Mouse (Mus musculus) forebrain, embryonic 16.5 days (tissue): Measurements from ENCODE around the gene Spsb4. TPM values are rescaled to one million over a fixed set of nuclear protein-coding genes. Genes with fewer than 3 reads are reported as not detected.

Source experiments
- ATAC-seq: fragments of 200-750 bp; cut with Nextera tagmentation; 2 replicates; pipeline ENCODE4 v1.8.0; 2017; ENCODE audit warnings: mild to moderate bottlenecking, moderate library complexity
- H3K27ac ChIP-seq: fragments of 300-500 bp; sonication (generic); 2 replicates; pipeline ENCODE4 v1.5.1; 2014; ENCODE audit warnings: low read length, control low read depth
- H3K27me3 ChIP-seq: fragments of 300-500 bp; sonication (generic); replicated peaks from 2 replicates; pipeline ENCODE4 v1.6.1; 2014; ENCODE audit warnings: low read length; ENCODE audit not compliant: control insufficient read depth, insufficient read depth
- H3K36me3 ChIP-seq: fragments of 300-500 bp; sonication (generic); 2 replicates; pipeline ENCODE4 v1.6.1; 2014; ENCODE audit not compliant: control insufficient read depth, insufficient read depth
- H3K4me1 ChIP-seq: fragments of 300-500 bp; sonication (generic); replicated peaks from 2 replicates; pipeline ENCODE4 v1.6.1; 2014; ENCODE audit warnings: low read length; ENCODE audit not compliant: control insufficient read depth, insufficient read depth
- H3K4me2 ChIP-seq: fragments of 300-500 bp; sonication (generic); 2 replicates; pipeline ENCODE4 v1.6.1; 2014; ENCODE audit warnings: mild to moderate bottlenecking, low read length, control low read depth
- H3K4me3 ChIP-seq: fragments of 300-500 bp; sonication (generic); replicated peaks from 2 replicates; pipeline ENCODE4 v1.5.1; 2014; ENCODE audit warnings: mild to moderate bottlenecking, low read length, control low read depth
- H3K9ac ChIP-seq: fragments of 300-500 bp; sonication (generic); replicated peaks from 2 replicates; pipeline ENCODE4 v1.6.1; 2014; ENCODE audit warnings: low read depth, low read length, control low read depth
- H3K9me3 ChIP-seq: fragments of 300-500 bp; sonication (generic); 2 replicates; pipeline ENCODE4 v1.6.1; 2016; ENCODE audit warnings: low read length; ENCODE audit not compliant: control insufficient read depth
- WGBS: fragments of 180-500 bp; shearing (Covaris S2); extraction: QIAGEN DNeasy Blood & Tissue Kit; methylation state at CpG from one replicate; pipeline ENCODE4 v1.1.7; 2014; 5-methylcytosine and 5-hydroxymethylcytosine counted together
- polyA plus RNA-seq: library from polyadenylated mRNA; unstranded; fragments of >200 nt; fragmentation: Nextera tagmentation; extraction: Ambion mirVana; gene quantifications from 2 replicates; pipeline ENCODE4 v1.2.1, GENCODE M21; 2015

Gene Spsb4
- polyA plus RNA-seq, 1 experiment from 2014 or later, result 20.9 TPM

DNA sequence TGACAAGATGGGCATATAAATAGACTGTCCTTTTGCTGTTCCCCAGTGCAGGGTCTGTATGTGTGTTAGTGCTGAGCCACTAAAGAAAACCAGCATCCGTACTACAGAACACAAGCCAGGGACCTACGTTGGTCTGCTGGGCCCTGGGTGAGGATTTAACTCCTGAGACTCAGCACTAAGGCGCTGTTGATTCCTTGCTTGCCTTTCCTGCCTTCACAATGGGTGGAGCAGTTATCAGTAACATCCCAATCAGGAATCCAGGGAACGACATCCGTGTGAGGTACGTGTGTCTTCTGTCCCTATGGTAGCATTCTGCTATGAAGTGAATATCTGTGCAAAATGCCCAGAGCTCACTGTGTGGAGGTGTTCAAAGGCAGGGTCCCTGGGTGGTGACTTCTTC lies 8.2 kb downstream of the Spsb4 start:
- WGBS, result 93% methylated on average over 6 of the region's 6 CpGs
- Histone ChIP-seq H3K4me1 (peaks cover 32% of the 10 kb centered on the region), H3K36me3 (0 out of 2 replicates have a peak, but pooled peaks cover 4% of the 10 kb centered on the region), H3K27ac (no peak overlapping the region), H3K9ac (no peak overlapping the region), H3K9me3 (peaks cover 7% of the 10 kb centered on the region), H3K4me2 (no peak overlapping the region), H3K4me3 (no peak overlapping the region), H3K27me3 (no peaks in the 10 kb centered on the region)
- no peak for ATAC-seq

DNA sequence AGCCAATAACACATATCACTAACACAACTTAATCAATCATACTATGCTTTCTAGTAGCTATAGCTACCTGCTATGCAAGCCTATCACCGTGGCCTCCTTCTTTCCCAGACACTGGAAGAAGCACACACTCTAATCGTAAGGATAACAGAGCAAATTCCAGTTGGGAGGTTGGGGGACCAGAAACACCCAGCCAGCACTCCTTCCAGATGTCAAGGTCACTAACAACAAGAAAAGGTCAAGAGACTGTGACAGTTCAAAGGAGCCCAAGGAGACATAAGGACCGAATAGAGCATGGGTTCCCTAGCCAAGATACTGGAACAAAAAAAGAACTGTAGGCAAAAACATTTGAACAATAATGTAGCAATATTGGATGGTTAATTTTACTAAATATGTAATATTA lies 13.9 kb downstream of the Spsb4 start:
- 0 out of 2 replicates have a peak, but pooled peaks cover 4% of the 10 kb centered on the region for H3K36me3 ChIP-seq
- peaks cover 7% of the 10 kb centered on the region for H3K9me3 ChIP-seq
- no peak overlapping the region for H3K9ac ChIP-seq
- 83% methylated on average over 3 of the region's 3 CpGs for WGBS
- H3K27me3 ChIP-seq, result no peaks in the 10 kb centered on the region
- H3K4me2 ChIP-seq, result no peak overlapping the region
- no peak overlapping the region for H3K27ac ChIP-seq
- no peak for ATAC-seq
- no peaks in the 10 kb centered on the region for H3K4me1 ChIP-seq
- H3K4me3 ChIP-seq, result no peak overlapping the region

DNA sequence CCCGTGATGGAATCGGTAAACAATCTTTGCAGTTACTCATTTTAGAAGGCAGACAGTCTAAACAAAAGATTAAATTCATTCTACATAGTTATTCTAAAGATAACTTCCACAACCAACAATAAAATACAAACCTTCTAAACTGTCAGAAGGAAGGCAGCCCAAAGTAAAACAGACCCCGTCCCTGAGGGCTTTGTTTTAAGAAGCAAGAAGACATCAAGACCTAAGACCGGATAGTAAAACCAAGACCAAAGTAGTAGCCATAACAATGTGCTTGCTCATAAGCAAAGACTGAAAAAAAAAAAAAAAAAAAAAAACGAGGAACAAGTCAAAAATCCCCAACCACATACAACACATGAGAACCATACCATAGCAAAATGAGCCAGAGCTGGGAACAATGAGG lies 15.5 kb downstream of the Spsb4 start:
- no peaks in the 10 kb centered on the region for H3K4me1 ChIP-seq
- no peaks in the 10 kb centered on the region for H3K27me3 ChIP-seq
- 69% methylated on average over 5 of the region's 5 CpGs for WGBS
- H3K36me3 ChIP-seq, result no peaks in the 10 kb centered on the region
- peaks cover 2% of the 10 kb centered on the region; the same call in 1 of the 2 replicates for H3K9me3 ChIP-seq
- ATAC-seq, result no peak
- H3K27ac ChIP-seq, result no peak overlapping the region
- H3K4me2 ChIP-seq, result no peak overlapping the region
- H3K9ac ChIP-seq, result no peak overlapping the region
- H3K4me3 ChIP-seq, result no peak overlapping the region

DNA sequence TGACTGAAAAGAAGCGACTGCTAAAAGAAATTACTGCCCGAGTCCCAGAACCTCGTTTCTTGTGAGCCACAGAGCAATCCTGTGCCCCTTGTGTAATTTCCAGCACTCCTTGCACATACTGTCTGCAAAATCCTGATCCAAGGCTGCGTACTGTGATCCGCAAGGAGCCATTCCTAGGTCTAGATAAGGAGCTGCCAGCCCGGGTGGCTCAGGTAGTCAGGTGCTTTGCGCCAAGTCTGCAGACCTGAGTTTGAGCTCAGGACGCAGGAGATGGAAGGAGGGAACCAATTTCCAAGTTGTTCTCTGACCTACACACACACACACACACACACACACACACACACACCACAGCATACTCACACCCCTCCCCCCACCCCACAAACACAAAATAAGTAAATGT lies 16.0 kb downstream of the Spsb4 start:
- Histone ChIP-seq H3K4me3 (no peak overlapping the region), H3K4me2 (no peak overlapping the region), H3K27me3 (no peaks in the 10 kb centered on the region), H3K36me3 (no peaks in the 10 kb centered on the region), H3K4me1 (no peaks in the 10 kb centered on the region), H3K27ac (no peak overlapping the region), H3K9ac (no peak overlapping the region), H3K9me3 (no peaks in the 10 kb centered on the region)
- 88% methylated on average over 8 of the region's 8 CpGs for WGBS
- ATAC-seq, result no peak

DNA sequence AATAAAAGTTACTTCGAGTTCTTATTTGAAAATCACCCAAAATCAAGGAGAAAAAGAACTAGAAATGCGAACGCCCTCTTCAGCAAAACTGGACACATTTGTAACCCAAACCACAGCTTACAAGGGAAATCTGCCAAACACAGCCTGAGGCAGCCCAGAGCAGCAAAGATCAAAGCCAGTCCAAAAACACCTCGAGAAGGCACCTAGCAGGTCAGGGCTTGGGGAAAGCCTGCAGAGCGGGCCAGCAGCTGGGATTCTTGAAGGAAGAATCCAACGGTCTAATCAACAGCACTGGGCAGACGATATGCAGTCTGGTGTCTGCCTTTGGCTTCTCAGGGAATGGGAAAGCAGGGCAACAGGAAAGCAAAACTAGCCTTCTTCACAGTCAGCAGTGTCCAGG lies 16.6 kb downstream of the Spsb4 start:
- WGBS, result 72% methylated on average over 7 of the region's 7 CpGs
- Histone ChIP-seq H3K9ac (no peak overlapping the region), H3K27ac (no peak overlapping the region), H3K9me3 (no peaks in the 10 kb centered on the region), H3K4me3 (no peak overlapping the region), H3K36me3 (no peaks in the 10 kb centered on the region), H3K4me2 (no peak overlapping the region), H3K27me3 (no peaks in the 10 kb centered on the region), H3K4me1 (no peaks in the 10 kb centered on the region)
- no peak for ATAC-seq

DNA sequence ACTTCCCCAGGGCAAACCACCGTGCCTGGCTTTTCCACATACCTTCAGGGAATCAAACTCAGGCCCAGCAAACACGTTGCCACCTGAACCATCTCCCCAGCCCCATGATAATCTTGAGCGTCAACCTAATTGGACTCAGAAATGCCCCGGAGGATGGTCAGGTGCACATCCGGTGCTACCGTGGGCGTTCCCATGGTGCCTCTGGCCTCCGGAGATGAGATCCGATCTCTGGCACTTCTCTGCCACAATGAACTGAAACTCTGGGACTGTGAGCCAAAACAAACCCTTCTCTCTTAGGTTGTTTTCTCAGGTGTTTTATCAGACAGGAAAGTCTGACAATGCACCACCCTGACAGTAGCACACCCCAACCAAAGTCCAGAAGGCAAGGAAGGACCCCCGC lies 17.2 kb downstream of the Spsb4 start:
- H3K9ac ChIP-seq, result no peak overlapping the region
- no peaks in the 10 kb centered on the region for H3K27me3 ChIP-seq
- no peaks in the 10 kb centered on the region for H3K36me3 ChIP-seq
- H3K27ac ChIP-seq, result no peak overlapping the region
- no peak overlapping the region for H3K4me3 ChIP-seq
- H3K4me2 ChIP-seq, result no peak overlapping the region
- no peaks in the 10 kb centered on the region for H3K4me1 ChIP-seq
- no peaks in the 10 kb centered on the region for H3K9me3 ChIP-seq
- no peak for ATAC-seq
- WGBS, result 92% methylated on average over 10 of the region's 10 CpGs

DNA sequence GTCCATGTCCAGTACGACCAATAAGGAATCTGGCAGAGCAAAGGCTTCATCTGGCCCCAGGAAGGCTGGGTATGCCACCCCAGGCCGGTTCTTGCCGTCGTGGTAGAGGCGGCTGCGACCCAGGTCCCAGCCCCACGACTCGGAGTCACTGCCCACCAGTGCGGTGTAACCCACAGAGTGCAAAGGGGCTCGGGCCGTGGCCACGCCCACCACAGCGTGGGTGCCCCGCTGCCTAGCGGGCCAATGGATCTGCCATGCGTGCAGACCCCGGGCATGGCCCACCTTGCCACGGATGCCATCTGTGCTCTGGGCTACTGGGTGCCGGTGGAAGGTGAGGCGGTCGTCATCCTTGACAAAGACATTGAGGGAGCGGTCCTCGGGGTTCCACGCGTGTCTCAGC lies 22.9 kb downstream of the Spsb4 start:
- 98% methylated on average over 25 of the region's 25 CpGs for WGBS
- no peak for ATAC-seq
- H3K36me3 ChIP-seq, result peaks cover 2% of the 10 kb centered on the region; the same call in 1 of the 2 replicates
- H3K4me3 ChIP-seq, result no peak overlapping the region
- H3K9me3 ChIP-seq, result no peaks in the 10 kb centered on the region
- H3K27ac ChIP-seq, result no peak overlapping the region
- H3K27me3 ChIP-seq, result no peaks in the 10 kb centered on the region
- H3K4me1 ChIP-seq, result peaks cover 13% of the 10 kb centered on the region
- no peak overlapping the region for H3K4me2 ChIP-seq
- H3K9ac ChIP-seq, result no peak overlapping the region

DNA sequence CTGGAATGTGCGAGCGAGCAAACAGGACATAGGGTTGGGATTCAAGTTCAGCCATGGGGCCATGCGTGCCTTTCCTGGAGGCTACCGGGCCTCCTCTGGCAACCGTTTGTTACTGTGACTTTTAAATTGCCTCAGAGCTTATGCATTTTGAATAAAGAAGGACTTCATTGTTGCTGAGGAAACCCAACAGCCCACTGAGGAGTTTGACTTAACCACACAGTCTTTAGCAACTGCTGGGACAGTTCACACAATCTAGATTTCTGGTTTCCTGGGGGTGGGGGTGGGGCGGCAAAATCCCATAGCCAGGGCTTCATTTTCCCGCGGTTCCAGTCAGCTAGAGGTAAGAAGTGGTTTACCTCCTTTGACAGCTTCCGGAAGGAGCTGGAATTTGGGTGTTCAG lies 23.9 kb downstream of the Spsb4 start:
- Histone ChIP-seq H3K27ac (no peak overlapping the region), H3K9me3 (no peaks in the 10 kb centered on the region), H3K4me2 (no peak overlapping the region), H3K27me3 (no peaks in the 10 kb centered on the region), H3K36me3 (peaks cover 2% of the 10 kb centered on the region; the same call in 1 of the 2 replicates), H3K4me1 (peaks cover 21% of the 10 kb centered on the region), H3K9ac (no peak overlapping the region), H3K4me3 (no peak overlapping the region)
- 84% methylated on average over 9 of the region's 9 CpGs for WGBS
- no peak for ATAC-seq

DNA sequence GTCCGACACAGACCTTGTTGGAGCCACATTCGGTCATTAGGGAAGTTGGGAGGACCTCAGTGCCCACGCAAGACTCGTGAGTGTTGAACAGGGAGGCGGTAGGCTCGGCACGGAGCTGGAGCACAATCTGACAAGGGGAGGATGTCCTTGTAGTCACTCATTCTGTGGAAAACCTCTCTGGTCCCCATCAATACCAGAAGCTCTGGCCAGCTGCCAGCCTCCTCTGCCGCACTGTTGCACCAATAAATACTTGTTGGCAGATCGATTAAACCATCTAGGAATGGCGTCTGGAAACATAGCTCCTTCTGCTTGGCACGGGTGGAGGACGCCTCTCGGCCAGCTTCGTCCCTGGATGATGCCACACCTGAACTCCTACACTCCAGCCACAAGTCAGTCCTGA lies 27.5 kb downstream of the Spsb4 start:
- peaks cover 29% of the 10 kb centered on the region for H3K4me1 ChIP-seq
- H3K27me3 ChIP-seq, result no peaks in the 10 kb centered on the region
- no peak for ATAC-seq
- WGBS, result 45% methylated on average over 14 of the region's 14 CpGs
- no peak overlapping the region for H3K27ac ChIP-seq
- no peaks in the 10 kb centered on the region for H3K9me3 ChIP-seq
- H3K9ac ChIP-seq, result no peak overlapping the region
- peaks cover 2% of the 10 kb centered on the region; the same call in 1 of the 2 replicates for H3K36me3 ChIP-seq
- H3K4me2 ChIP-seq, result no peak overlapping the region
- no peak overlapping the region for H3K4me3 ChIP-seq

DNA sequence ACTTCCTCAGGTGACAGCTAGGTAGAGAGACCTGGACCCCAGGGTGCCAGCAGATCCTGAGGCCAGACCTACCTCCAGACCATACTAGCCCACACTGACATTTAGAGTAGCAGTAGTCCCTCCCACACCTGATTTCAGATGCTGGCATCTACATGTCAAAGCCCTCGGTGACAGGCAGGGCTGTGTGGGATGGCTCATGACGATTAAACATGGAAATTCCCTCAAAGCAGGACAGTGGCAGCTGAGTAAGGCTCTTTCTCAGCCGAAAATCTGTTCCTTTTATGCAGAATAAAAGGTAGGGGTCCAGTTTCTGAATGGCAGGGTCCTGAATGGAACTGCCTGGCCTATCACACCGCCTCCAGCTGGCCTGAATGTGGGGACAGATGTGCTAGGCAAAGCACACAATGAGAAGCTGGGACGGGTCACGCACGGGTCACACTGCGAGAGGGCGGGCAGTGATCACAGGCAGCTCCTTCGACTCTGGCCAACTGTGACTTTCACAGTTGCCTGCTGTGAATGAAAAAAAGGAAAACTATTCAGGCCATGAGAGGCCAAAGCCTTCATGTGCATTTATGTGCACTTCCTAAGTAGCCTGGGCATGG lies 29.2 kb downstream of the Spsb4 start:
- Histone ChIP-seq H3K9ac (no peak overlapping the region), H3K36me3 (no peaks in the 10 kb centered on the region), H3K27ac (no peak overlapping the region), H3K27me3 (no peaks in the 10 kb centered on the region), H3K4me2 (no peak overlapping the region), H3K4me3 (no peak overlapping the region), H3K9me3 (no peaks in the 10 kb centered on the region), H3K4me1 (peaks cover 29% of the 10 kb centered on the region)
- WGBS, result 14% methylated on average over 10 of the region's 10 CpGs
- ATAC-seq, result no peak; the same call in 1 of the 2 replicates
